Mouse (Mus musculus): ENCODE data around the gene Wnt5b.

The Wnt5b gene

GRCm38 (mm10) chr6:119386421-119386820 lies 157.7 kb downstream of the Wnt5b start:
- no peak for DNase-seq (ENCODE audit: low spot score)

- DNase-seq (ENCODE audit: low spot score), result no peak
Observed at GRCm38 (mm10) chr6:119385668-119386067, 158.5 kb downstream of the Wnt5b start.

Measured in urinary bladder, postnatal 14 days (tissue).